Mouse (Mus musculus): ENCODE results near the gene Nck2. TPM values are rescaled to one million over a fixed set of nuclear protein-coding genes. Genes with fewer than 3 reads are reported as not detected.

The Nck2 gene
- polyA plus RNA-seq, 1 experiment, result 19.1 TPM

- 13% methylated on average over 16 of the region's 16 CpGs for WGBS
- Histone ChIP-seq H3K27me3 (replicated peaks; ENCODE audit: control insufficient read depth, insufficient read depth, low read length) (no peaks in the 10 kb centered on the region), H3K4me3 (ENCODE audit: insufficient read depth, low read depth, low read length) (peak overlapping the region; percentile 57), H3K36me3 (ENCODE audit: control insufficient read depth, insufficient read depth, low read length) (no peaks in the 10 kb centered on the region), H3K4me1 (ENCODE audit: control insufficient read depth, insufficient read depth, low read length) (peaks cover 13% of the 10 kb centered on the region), H3K27ac (ENCODE audit: insufficient read depth, low read depth, low read length) (peak overlapping the region; percentile 27; the same call in 1 of the 2 replicates)
- TF ChIP-seq POLR2A (IDR thresholded peaks at IDR 0.05; ENCODE audit: low read depth, low read length) (no peak), CTCF (conservative IDR thresholded peaks at IDR 0.05; ENCODE audit: insufficient read depth, insufficient read length, low read depth, low read length) (no peak)
- peak; percentile 85 for DNase-seq
Observed at GRCm38 (mm10) chr1:43446731-43447601, 2.6 kb downstream of the Nck2 start.

- TF ChIP-seq POLR2A (IDR thresholded peaks at IDR 0.05; ENCODE audit: low read depth, low read length), result no peak
- no peak for TF ChIP-seq CTCF (conservative IDR thresholded peaks at IDR 0.05; ENCODE audit: insufficient read depth, insufficient read length, low read depth, low read length)
Observed at GRCm38 (mm10) chr1:43447602-43448287, 3.4 kb downstream of the Nck2 start.

GRCm38 (mm10) chr1:43450811-43451210, 6.4 kb downstream of the Nck2 start:
- Histone ChIP-seq H3K27ac (ENCODE audit: insufficient read depth, low read depth, low read length) (no peak overlapping the region), H3K27me3 (replicated peaks; ENCODE audit: control insufficient read depth, insufficient read depth, low read length) (no peaks in the 10 kb centered on the region), H3K4me1 (ENCODE audit: control insufficient read depth, insufficient read depth, low read length) (peaks cover 10% of the 10 kb centered on the region), H3K4me3 (ENCODE audit: insufficient read depth, low read depth, low read length) (no peak overlapping the region), H3K36me3 (ENCODE audit: control insufficient read depth, insufficient read depth, low read length) (no peaks in the 10 kb centered on the region)
- DNase-seq, result no peak
- WGBS, result 70% methylated on average over 1 of the region's 1 CpGs
- TF ChIP-seq POLR2A (IDR thresholded peaks at IDR 0.05; ENCODE audit: low read depth, low read length) (no peak), CTCF (conservative IDR thresholded peaks at IDR 0.05; ENCODE audit: insufficient read depth, insufficient read length, low read depth, low read length) (no peak)

More at GRCm38 (mm10) chr1:43447602-43448287, 3.4 kb downstream of the Nck2 start:
- Histone ChIP-seq H3K4me1 (ENCODE audit: control insufficient read depth, insufficient read depth, low read length) (peaks cover 13% of the 10 kb centered on the region), H3K27me3 (replicated peaks; ENCODE audit: control insufficient read depth, insufficient read depth, low read length) (no peaks in the 10 kb centered on the region), H3K27ac (ENCODE audit: insufficient read depth, low read depth, low read length) (0 out of 2 replicates have a peak overlapping the region, but pooled peaks have one; percentile 27), H3K4me3 (ENCODE audit: insufficient read depth, low read depth, low read length) (no peak overlapping the region), H3K36me3 (ENCODE audit: control insufficient read depth, insufficient read depth, low read length) (no peaks in the 10 kb centered on the region)
- DNase-seq, result no peak
- 32% methylated on average over 9 of the region's 9 CpGs for WGBS

- Histone ChIP-seq H3K4me1 (ENCODE audit: control insufficient read depth, insufficient read depth, low read length) (no peaks in the 10 kb centered on the region), H3K4me3 (ENCODE audit: insufficient read depth, low read depth, low read length) (no peak overlapping the region), H3K27me3 (replicated peaks; ENCODE audit: control insufficient read depth, insufficient read depth, low read length) (no peaks in the 10 kb centered on the region), H3K27ac (ENCODE audit: insufficient read depth, low read depth, low read length) (no peak overlapping the region), H3K36me3 (ENCODE audit: control insufficient read depth, insufficient read depth, low read length) (no peaks in the 10 kb centered on the region)
- WGBS, result 73% methylated on average over 3 of the region's 3 CpGs
- no peak for DNase-seq
- TF ChIP-seq CTCF (conservative IDR thresholded peaks at IDR 0.05; ENCODE audit: insufficient read depth, insufficient read length, low read depth, low read length), result no peak
Observed at GRCm38 (mm10) chr1:43453683-43454082, 9.3 kb downstream of the Nck2 start.

- WGBS, result 73% methylated on average over 8 of the region's 8 CpGs
- H3K4me3 ChIP-seq (ENCODE audit: insufficient read depth, low read depth, low read length), result no peak overlapping the region
- no peaks in the 10 kb centered on the region for H3K36me3 ChIP-seq (ENCODE audit: control insufficient read depth, insufficient read depth, low read length)
- no peak overlapping the region for H3K27ac ChIP-seq (ENCODE audit: insufficient read depth, low read depth, low read length)
- DNase-seq, result no peak
- H3K27me3 ChIP-seq (replicated peaks; ENCODE audit: control insufficient read depth, insufficient read depth, low read length), result no peaks in the 10 kb centered on the region
- no peaks in the 10 kb centered on the region for H3K4me1 ChIP-seq (ENCODE audit: control insufficient read depth, insufficient read depth, low read length)
- no peak for TF ChIP-seq CTCF (conservative IDR thresholded peaks at IDR 0.05; ENCODE audit: insufficient read depth, insufficient read length, low read depth, low read length)
- TF ChIP-seq POLR2A (IDR thresholded peaks at IDR 0.05; ENCODE audit: low read depth, low read length), result no peak
Observed at GRCm38 (mm10) chr1:43454741-43455140, 10.4 kb downstream of the Nck2 start.

- no peak overlapping the region for H3K4me3 ChIP-seq (ENCODE audit: insufficient read depth, low read depth, low read length)
- no peaks in the 10 kb centered on the region for H3K4me1 ChIP-seq (ENCODE audit: control insufficient read depth, insufficient read depth, low read length)
- no peaks in the 10 kb centered on the region for H3K27me3 ChIP-seq (replicated peaks; ENCODE audit: control insufficient read depth, insufficient read depth, low read length)
- no peaks in the 10 kb centered on the region for H3K36me3 ChIP-seq (ENCODE audit: control insufficient read depth, insufficient read depth, low read length)
- no peak for DNase-seq
- TF ChIP-seq POLR2A (IDR thresholded peaks at IDR 0.05; ENCODE audit: low read depth, low read length) (no peak), CTCF (conservative IDR thresholded peaks at IDR 0.05; ENCODE audit: insufficient read depth, insufficient read length, low read depth, low read length) (no peak)
- 75% methylated on average over 1 of the region's 1 CpGs for WGBS
- no peak overlapping the region for H3K27ac ChIP-seq (ENCODE audit: insufficient read depth, low read depth, low read length)
Observed at GRCm38 (mm10) chr1:43455196-43455595, 10.8 kb downstream of the Nck2 start.

Measured in kidney, adult 2 months (tissue).